Mouse (Mus musculus): Measurements from ENCODE around the gene Epb42.
A peak's percentile ranks its signal among the peaks of the same experiment; 100 is the strongest.
"Not testable (repeated sequence)": the region's sequence is repeated elsewhere in the genome, so short reads cannot be mapped to it uniquely, and the experiment has no call there.

Epb42 gene

DNA sequence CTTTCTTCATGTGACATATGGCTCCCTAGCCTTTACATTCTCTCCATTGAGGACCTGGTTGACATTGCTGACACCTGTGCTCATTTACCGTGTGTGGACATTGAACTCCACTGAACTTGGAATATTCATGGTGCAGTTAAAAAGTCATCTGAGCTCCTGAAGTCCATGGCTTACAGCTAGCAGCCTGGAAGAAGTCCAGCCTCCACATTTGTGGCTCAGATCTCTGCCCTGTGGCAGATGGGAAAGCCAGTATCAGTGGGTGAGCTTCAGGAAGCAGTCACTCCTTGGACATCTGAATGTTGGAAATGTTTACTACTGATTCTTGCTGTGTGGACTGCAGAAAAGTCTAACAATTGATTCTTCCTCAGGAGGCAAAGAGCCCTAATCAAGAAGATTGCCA lies 29.9 kb downstream of the Epb42 start:
- no peak for DNase-seq

DNA sequence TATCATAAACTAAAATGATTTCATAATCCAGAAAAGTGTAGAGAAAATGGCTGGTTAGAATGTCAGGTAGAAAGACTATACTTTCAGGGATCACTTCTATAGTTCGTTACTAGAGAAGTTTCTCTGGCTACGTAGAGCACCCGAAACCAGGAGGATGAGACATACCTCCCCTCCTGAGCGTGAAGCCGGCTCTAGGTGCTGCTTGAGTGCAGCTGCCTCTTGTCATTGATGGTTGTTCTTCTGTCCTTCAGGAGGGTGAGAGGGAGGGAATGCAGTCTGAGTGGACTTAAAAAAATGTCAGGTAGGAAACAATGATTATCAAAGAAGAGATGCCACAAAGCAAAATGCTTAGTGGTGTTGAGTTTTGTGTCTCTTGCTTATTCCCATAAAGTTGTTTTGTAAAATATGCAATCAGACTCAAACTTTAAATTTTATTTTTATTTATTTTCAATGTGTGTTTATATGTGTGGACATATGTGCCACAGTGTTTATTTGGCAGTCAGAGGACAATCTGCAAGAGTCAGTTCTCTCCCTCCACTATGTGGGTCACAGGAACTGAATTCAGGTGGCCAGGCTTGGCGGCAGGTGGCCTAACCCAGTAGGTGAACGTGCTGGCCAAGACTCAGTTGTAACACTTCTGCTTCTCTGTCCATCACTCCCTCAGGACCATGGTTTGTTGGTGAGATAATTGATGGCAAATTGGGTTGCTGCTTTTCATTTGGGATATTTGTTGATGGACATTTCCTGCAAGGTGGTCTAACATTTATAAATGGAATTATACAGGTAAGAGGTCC lies 32.7 kb downstream of the Epb42 start:
- no peak for DNase-seq

DNA sequence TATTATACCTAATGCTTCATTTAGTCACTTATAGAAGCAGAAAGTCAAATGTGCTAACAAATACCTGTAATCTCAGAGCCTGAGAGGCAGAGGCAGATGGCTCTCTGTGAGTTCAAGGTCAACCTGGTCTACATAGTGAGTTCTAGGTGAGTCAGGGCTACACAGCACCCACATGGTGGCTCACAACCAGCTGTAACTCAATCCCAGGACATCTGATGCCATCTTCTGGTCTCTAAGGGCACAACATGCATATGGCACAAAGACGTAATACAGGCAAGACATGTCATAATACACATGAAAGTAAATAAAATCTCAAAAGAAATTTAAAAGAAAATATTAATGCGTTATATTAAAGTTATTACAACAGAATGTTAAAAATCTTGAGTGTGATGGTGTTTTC lies 33.3 kb downstream of the Epb42 start:
- DNase-seq, result no peak

DNA sequence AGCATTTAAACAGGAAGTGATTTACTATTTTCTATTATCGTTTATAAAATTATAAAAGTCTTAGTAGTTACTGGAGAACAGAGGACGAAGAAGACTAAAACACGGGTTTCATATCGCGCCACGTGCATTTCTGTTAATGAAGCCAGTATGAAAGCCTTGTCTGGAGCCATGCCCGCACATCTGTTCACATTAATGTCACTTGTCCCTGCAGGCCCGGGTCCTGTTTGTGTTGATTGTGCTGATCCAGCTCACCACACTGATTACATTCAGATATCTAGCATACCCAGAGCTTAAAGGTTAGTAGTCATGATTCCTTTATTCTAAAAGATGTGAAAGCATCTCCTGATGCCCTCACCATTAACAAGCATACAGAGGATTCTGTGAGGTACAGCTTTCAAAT lies 38.0 kb downstream of the Epb42 start:
- DNase-seq, result no peak

DNA sequence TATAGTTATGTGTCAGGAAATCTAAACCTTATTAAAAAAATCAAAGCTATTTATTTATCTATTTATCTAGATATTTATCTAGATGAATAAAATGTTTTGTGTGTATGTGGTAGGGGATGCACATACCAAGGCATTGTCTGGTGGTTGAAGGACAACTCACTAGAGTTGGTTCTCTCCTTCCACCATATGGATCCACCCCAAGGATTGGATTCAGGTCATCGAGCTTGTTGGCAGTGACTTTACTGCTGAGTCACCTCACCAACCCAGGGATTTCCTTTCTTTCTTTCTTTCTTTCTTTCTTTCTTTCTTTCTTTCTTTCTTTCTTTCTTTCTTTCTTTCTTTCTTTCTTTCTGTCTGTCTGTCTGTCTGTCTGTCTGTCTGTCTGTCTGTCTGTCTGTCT lies 40.3 kb downstream of the Epb42 start:
- not testable (repeated sequence) for DNase-seq

DNA sequence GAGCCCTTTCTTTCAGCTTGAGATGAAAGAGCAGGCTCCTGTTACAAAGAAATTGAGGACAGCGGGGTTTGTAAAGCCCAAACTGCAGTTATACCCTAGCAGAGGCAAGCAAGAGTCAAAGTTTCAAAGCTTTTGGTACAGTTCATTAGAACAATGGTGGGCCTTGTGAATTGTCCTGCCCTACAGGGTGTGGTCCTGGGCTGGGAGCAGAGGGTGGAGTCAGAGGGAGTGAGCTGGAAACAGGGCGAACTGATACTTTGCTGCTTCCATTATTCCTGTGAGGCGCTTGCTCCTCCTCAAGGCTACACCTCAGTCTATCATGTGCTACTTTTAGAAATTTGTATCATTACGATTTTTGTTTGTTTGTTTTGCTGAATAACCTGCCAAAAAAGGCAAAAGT lies 45.7 kb downstream of the Epb42 start:
- DNase-seq, result no peak

DNA sequence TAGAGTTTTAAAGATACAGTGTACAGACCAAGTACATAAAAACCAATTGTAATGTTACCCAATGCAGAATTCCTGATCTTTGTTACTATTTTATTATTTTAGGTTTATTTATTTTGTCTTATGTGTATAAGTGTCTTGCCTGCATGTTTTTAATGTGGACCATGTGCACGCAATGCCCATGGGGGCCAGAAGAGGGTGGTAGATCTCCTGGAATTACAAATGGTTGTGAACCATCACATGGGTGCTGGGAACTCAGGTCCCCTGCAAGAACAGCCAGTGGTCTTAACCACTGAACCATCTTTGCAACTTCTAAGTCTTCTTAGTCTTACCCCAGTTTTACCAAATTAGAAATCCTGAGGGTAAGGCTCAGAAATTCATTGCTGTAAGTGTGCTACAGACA lies 51.6 kb downstream of the Epb42 start:
- DNase-seq, result peak in 1 of 2 experiments; percentile 19

DNA sequence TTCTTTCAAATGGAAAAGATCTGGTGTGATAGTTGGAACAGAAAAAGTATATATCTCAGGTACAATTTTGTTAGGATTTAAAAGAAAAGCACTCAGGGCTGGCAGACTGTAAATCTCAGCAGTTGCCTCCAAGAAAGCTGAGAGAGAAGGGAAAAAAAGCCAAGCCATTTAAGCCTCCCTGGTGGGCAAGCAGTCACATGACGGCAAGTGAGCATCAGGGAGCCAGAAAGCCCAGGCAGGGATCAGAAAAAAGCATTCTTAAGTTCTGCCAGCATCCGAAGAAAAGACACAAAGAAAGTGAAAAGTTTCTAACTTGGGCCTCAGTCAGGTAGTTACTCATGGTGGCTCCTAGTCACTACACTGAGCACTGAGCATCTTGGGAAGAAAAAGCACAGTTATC lies 53.3 kb downstream of the Epb42 start:
- DNase-seq, result no peak

DNA sequence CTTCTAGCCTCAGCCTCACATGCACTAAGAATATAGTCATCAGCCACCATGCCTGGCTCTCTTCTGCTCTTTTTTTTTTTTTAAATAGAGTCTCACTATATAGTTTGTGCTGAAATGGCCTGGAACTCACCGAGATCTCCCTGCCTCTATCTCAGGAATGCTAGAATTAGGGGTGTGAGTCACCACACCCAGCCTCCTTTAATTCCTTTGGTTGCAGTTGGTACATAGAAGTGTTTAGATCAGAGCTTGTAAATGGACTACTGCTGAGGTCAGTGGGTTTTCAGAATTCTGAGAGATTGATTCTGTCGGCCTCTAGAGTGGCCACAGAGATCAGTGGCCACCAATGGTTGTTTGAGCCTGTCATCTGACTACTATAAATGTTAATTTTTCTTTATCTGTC lies 56.0 kb downstream of the Epb42 start:
- DNase-seq, result no peak

DNA sequence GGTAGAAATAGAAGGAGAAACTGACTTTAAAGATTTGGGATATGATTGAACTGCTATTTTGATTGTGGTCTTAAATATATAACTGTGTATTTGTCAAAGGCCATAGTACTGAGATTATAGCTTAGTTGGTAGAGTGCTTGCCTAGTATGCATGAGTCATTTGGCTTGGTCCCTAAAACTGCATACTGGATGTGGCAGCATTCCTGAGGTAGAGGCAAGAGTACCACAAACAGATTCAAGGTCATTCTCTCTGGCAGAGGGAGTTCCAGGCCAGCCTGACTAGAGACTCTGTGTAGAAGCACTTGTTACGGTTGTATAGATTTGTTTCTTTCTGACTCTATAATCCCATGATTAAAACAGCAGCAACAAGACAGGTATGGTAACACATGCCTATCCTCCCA lies 57.1 kb downstream of the Epb42 start:
- no peak for DNase-seq

DNA sequence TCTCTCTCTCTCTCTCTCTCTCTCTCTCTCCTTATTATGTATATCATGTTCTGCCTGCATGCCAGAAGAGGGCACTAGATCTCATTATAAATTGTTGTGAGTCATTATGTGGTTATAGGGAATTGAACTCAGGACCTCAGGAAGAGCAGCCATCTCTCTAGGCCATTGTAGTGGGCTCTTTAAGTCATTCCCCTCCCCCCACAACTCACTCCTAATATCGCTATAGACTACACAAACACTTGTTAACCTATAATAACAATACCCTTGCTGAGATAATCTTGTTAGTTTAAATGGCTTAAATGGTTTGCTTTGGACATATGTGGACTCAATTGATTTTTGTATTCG lies 58.2 kb downstream of the Epb42 start:
- DNase-seq, result no peak

DNA sequence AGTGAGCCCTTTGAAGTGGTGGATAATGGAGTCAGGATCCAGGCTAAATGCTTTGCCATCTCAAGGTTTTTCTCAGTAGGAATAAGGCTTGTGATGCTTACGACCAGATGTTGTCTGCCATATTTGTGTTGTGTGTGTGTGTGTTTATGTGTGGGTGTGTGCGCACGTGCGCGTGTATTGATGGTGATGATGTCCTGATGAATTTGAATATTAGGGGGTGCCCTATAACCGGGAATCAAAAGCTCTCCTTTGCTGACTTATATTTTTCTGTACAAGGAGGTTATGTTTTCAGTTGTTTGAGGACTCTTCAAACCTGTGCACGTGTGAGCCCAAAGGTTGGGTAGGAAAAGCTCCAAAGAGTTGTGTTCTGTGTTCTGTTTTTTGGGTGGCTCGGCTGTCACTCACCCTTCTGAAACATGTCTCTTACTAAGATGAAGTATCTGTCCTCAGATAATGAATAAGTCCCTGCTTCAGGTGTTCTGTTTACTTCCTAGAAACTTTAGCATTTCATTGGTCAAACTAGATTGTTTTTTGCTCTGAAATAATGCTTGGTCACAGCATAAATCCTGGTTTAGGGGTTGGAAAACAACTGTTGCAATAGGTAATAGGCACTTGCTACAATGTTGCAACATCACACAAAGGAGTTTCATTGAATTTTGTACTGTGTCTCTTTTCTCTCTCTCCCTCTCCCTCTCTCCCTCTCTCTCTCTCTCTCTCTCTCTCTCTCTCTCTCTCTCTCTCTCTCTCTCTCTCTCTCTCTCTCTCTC lies 58.8 kb downstream of the Epb42 start:
- no peak for DNase-seq

DNA sequence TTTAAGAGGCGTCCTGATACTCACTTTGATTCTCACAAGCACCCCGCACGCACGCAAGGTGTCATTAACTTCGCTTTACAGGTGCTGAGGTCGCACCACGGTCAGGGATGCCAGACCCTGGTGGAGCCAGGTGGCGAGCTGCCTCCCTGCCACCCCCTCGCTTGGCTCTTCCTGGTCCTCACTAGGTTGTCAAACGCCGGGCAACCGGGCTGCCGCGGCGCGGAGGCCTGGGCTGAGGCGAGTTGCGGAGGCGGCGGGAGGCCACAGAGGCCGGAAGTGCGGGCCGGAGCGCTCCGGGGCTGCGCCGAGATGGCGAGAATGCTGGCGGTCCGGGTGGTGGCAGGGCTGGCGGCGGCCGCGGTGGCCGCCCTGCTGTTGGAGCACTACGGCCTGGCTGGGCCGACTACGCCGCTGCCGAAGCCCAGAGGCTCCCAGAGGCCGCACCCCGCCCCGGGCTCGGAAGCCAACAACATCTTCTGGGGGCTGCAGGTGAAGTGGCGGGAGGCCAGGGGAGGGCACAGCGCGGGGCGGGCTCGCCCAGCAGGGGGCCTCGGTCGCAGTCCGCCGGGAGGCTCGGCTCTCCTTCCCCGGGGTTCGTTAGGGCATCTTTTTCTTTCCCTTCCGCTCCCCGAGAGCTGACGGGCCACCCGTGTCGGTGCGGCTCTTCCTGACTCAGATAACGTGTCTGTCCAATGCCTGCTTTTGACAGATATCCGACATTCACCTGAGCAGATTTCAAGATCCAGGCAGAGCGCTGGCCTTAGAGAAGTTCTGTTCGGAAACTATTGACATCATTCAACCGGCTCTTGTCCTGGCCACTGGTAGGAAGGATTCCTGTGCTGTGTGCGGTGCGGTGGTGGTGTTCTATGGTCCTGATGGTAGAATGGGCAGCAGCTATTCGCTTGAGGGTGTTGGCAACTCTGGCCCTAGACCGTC lies 59.6 kb downstream of the Epb42 start, which contains the start of gene Tmem62:
Gene Tmem62 (plus strand): TSS at position 28 of the 936 bp plus-strand sequence.
- peak; percentile 80 to 81 for DNase-seq

DNA sequence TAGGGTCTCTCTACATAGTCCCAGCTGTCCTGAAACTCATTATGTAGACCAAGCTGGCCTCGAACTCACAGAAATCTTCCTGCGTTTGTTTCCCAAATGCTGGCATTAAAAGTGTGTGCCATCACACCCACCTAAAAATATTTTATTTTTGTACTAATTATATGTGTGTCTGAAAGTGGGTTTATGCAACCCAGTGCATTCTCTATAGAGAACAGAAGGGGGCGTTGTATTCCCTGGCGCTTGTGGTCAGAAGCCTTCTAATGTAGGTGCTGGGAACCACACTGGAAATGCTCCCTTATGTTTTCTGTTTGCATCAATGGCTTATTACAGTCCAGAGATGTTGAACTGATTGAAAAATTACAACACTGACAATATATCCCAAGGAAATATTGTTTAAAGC lies 60.6 kb downstream of the Epb42 start:
- DNase-seq, result no peak

DNA sequence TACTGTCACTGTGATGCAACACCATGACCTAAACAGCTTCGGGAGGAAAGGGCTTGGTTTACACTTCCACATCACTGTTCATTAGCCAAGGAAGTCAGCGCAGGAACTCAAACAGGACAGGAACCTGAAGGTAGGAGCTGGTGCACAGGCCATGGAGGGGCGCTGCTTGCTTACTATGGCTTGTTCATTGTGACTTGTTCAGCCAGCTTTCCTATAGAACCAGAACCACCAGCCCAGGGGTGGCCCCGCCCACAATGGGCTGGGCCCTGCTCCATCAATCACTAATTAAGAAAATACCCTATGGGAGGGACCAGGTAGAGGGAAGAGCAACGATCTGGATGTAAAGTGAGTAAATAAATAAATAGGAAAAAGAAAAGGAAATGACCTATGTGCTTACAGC lies 63.9 kb downstream of the Epb42 start:
- DNase-seq, result no peak

DNA sequence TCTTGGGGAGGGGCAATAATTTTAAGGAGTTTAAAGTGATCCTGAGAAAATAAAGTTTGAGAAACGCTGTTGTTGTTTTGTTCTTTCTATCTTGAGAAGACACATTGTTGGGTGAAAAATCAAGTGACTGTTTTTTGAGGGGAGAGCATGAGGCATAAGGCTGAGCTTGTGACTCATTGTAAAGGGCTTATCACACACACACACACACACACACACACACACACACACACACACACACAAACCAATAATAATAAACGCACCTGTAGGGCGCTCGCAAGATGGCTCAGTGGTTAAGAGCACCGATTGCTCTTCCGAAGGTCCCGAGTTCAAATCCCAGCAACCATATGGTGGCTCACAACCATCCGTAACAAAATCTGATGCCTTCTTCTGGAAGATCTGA lies 64.6 kb downstream of the Epb42 start:
- not testable (repeated sequence) for DNase-seq

DNA sequence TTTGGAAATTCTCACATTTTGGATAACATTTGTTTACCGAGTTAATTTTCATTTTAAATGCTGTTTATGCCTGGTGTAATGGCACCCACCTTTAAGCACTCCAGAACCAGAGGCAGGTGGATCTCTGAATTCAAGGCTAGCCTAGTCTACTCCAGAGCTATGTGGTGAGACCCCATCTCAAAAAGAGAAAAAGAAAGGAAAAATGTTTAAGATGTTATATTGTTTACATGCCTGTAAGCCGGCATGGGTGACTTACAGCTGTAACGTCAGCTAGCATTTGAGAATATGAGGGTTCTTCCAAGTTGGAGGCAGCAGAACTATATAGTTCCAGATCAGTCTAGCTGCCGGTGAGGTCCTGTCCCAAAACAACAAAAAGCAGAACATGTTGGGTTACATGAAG lies 65.1 kb downstream of the Epb42 start:
- DNase-seq, result no peak

DNA sequence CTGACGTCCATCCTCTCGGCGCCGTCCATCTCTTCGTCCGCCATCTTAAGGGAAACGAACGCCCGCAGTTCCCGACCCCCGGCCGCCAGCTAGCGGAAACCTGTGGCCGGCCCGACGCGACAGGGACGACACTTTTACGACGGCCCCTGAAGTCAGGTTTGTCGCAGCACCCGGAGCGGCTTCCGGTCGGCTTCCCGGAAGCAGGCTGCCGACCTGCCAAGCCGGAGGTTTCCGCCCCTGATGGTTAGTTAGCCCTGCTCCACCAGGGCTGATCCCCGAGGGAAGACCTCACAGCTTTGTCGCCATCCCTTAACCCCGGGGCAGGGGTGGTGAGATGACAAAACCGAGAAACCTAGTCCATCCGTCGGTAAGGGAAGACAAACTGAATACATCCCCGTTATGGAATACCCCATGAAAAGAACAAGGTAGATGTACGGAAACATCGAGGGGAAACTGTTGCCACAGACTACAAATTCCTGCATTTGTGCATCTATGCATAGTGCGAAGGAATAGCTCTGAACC lies 66.3 kb downstream of the Epb42 start, which contains the start of gene Ubr1:
Gene Ubr1 (minus strand): TSS at position 157 of the 522 bp plus-strand sequence.
- peak; percentile 86 to 89 for DNase-seq

DNA sequence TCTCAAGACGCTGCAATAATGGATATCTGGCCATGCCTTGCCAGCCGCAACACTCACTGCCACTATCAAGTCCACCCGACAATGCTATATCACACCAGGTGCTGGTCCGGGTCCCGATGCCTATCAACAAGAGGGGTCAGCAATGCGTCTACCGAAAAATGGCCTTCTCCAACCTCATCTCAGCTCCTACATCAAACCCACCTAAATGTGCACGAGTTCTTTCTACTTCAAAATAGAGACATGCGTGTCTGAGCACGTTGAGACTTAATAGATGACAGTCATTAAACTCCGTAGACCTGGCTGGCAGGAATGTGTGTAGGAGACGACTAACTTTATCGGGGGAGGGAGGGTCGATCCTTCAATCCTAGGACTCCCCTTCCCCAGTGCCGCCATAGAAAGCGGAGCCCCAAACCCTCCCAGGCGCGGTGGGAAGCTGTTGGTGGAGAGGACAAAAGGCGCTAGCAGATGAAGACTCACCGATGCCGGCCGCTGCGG lies 66.8 kb downstream of the Epb42 start:
- DNase-seq, result peak in 1 of 2 experiments; percentile 14

All from thymus, postnatal 36 days (tissue).